Mouse (Mus musculus) cortical plate, adult 2 months (tissue): ENCODE measurements around the gene Slc30a1.

ENCODE experiments used
- CTCF ChIP-seq: fragments of 200-500 bp; IDR thresholded peaks from 2 replicates; pipeline ENCODE4 v1.5.1; 2011; ENCODE audit warnings: mild to moderate bottlenecking, control low read depth, low read length; ENCODE audit not compliant: insufficient read depth; ENCODE audit errors: extremely low read depth
- POLR2A ChIP-seq: fragments of 200-500 bp; IDR thresholded peaks from 2 replicates; pipeline ENCODE4 v1.6.1; 2011; ENCODE audit warnings: mild to moderate bottlenecking, low read length, control low read depth; ENCODE audit not compliant: insufficient read depth; ENCODE audit errors: extremely low read depth

GRCm38 (mm10) chr1:191929897-191930524, 23.4 kb downstream of the Slc30a1 start:
- TF ChIP-seq CTCF (no peak), POLR2A (no peak)
